Mouse (Mus musculus): ENCODE measurements around the gene Tagln3. TPM values are rescaled to one million over a fixed set of nuclear protein-coding genes. Genes with fewer than 3 reads are reported as not detected.

Gene Tagln3
- total RNA-seq, 2 experiments from 2014 or later = 244 to 276 TPM

DNA sequence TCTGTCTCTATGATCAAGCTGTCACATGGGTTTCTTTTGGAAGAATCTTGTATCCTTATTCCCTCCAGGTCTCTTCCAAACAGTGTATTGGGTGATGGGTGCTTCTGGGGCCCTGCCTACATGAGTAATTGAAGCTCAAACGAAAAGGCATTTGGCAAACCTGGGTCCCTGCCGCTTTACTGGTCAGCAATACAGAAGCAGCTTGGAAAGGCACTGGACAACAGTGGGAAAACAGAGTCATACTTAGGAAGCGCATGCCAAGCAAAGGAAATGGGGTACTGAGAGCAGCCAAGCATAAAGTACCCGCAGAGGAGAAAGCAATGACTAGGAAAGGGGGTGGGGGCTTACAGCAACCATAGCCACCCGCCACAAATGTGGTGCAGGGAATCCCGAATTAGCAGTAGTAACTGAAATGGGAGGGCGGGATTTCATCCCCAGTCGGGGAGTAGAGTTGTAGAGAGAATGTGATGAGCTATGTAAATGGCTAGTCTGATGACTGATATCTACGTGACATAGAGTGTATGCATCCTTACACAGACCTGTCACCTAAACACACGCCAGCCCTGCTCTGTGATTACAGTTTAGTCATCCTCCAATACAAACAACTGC, 4.3 kb downstream of the Tagln3 start:
- DNase-seq = no peak

DNA sequence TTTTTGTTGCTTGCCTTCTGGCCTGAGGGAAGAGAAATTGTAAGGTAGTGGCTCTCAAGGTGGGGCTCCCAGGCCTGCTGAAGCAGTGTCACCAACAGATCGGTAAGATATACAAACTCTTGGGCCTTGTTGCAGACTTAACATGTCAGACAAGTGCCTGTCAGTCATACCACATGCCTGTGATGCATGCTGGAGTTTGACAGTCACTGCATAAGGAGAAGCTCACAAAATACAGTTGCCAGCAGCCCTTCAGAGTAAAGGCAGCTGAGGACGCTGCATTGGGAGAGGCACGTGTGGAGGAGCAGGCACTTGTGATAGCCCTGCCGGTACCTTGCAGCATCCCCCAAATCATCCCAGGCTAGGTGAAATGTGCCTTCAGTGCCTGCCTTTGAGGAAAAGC, 6.1 kb downstream of the Tagln3 start:
- DNase-seq = no peak

DNA sequence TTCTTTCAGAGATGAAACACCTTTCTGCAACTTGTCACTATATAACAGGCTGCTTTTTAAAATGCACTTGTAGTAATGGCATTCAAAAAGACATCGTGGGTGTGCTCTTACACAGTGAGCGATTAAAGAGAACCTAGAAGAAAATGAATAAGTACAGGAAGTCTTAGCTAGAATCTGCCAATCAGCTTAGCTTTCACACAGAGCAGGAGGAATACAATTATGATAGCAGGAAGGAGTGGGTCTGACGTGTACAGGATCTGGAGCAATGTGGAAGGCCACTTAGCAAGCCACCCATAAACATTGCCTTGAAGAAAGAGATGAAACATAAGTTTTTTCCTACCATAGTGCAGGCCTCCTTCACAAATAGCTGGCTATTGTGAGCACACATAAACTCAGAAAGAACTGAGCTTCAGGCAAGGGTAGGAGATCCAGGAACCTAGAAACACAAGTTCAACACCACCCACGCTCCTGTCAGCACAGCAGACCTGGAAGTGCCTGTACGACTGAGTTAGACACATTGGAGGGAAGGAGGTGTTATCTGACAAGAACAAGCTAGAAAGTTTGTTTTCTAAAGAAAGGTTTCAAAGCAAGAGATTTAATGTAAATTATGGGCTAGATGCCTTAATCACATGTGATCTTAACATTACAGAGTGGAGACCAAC, 9.8 kb downstream of the Tagln3 start:
- DNase-seq = no peak

DNA sequence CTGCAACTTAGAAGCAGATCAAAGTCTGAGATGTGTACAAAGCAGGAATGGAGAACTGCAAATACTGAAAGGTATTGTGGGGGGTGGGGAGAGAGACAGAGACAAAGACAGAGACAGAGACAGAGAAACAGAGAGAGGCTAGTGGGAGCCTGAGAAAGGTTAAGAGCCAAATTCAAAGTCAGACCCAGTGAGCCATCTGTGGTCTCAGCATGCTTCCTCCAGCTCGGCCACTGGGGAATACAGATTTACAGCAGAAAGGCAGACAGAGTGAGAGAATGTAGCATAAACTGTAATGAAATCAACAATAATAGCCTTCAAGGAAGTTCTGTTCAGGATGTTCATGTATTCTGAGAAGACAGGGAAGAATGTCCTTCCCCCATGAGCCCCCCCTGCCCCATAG, 10.5 kb downstream of the Tagln3 start:
- DNase-seq = no peak

DNA sequence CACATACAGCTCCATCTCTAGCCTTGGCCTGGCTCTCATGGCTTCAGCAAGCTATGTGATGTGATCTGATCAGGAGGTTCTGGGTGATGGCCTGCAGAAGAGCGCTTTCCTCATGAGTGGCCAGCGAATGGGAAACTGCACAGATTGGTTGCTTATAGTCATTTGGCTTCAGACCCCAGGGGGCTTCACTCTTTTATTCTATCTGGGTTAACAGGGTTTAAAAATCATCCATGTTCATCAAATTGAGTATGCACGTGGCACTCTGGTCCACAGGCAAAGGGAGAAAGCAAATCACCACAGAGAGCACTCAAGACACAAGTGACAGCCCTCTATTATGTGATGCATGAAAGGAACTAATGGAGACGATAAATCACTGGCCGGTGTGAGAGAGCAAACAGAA, 11.1 kb downstream of the Tagln3 start:
- no peak for DNase-seq

DNA sequence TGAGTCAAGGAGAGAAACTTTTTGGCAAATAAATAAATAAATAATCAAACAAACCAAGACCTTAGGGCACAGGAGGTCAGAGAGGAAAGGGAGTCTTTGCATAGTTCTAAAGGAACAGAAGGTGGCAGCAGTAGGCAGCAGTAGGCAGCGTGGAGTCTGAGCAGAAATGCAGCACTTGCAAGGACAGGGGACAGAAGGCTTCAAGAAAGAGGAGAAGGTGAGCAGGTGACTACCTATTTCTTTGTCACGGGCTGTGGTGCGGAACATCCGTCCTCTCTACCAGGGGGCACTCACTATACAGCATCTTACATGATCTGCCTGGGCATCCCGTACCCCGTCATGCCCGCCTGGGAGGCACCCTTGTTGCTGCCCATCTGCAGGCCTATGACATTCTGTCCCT, 13.1 kb downstream of the Tagln3 start:
- no peak for DNase-seq

DNA sequence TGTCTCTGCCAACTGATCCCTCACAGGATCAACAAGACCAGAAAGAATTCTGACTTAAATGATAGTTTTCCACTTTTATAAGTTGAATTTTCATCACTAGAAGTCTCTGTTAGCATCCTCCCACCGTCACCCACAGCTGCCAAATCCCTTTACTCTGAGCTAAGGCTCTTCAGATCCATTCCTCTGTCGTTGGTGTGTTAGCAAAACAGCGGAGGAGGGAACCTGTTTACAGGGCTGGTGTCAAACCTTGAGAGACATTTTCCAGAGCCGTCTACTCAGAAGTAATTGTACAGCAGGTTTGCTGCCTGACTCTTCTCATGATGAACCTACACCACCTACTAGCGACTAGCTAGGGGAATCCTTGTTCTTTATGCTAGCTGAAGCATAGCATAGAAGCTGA, 25.1 kb downstream of the Tagln3 start:
- no peak for DNase-seq

DNA sequence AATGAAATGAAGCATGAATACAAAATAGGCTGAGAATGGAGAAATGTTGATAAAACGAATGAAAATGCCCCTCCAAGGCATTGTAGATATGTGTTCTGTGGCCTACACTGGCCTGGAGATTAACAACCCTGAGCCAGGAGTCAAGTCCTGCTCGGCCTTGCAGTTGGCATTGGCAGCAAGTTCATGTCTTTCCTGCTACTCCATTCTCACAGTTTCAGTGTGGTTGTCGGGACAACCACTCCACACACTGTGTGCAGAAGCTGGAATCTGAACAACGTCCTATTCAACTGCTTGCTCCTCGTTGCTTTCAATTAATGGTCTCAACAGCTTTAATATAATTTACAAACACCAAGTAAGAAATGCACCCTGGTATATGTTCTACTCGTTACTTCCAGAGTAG, 26.4 kb downstream of the Tagln3 start:
- DNase-seq = no peak

DNA sequence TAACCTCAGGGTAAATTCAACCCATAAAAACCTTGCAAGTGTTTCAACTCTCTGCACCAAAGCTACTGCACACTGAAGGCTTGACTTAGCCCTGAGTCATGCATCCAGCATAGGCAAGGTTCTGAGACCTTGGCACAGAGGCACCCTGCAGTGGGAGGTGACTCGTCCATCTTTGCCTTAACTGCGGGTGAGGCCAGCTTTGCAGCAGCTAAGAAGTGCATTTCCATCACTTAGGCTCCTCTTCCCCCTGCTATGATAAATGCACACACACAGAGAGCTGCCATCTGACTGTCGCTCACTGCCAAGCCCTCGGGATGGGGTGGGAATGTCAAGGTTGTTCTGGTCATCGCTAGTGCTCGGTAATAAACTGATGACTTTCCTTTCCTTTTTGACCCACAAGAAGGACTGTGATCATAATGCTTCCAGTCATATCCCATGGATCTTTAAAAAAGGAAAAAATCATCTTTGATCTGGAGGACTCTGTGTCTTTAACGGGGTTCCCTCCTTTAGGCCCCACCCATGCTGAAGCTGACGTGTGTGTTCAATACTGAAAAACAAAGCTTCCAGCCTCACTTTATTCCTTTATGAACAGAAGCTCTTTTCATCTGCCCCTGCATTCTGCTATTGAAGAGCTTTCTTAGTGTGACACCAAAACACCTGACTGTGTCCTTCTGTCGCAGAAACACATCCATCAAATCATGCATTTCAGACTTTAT, 28.8 kb downstream of the Tagln3 start:
- DNase-seq = no peak

DNA sequence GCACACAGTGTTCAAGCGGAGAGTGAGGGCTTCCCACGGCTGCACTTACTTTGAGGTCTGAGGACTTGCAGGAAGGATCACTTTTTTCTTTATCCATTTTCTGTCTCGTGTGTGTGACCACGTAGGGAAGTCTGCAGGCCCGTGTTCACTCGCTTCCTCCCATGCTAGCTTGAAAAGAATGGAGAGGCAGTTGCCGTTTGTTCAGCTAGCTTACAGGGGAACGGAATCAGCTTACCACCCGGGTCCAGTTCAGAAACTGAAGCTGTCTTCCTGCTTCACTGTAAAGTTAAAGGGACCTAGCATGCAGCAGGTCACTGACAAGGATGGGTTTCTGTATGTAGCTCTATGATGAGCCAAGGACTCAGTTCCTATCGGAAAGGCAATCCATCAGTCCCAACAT, 30.9 kb downstream of the Tagln3 start, which contains the start of gene Tmprss7:
Tmprss7 (minus strand) TSS at position 101 of the 400 bp plus-strand sequence.
- DNase-seq = no peak

DNA sequence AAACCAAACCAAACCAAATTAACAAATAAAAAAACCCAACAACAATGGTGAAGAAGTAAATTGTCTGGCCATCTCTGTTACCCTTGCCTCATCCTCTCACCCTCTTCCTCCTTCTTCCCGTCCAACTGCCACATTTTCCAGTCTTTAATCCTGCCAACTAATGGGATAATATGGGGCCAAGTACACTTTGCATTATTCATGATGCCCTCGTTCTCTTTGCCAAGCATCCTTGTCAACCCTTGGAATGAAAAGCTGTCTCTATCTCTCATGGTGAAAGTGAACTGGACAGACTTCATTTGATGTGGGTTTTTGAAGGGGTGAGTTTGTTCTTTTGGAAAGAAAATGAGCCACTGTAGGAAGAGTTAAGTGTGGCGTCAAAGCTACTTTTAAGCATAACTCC, 31.6 kb downstream of the Tagln3 start:
- no peak for DNase-seq

DNA sequence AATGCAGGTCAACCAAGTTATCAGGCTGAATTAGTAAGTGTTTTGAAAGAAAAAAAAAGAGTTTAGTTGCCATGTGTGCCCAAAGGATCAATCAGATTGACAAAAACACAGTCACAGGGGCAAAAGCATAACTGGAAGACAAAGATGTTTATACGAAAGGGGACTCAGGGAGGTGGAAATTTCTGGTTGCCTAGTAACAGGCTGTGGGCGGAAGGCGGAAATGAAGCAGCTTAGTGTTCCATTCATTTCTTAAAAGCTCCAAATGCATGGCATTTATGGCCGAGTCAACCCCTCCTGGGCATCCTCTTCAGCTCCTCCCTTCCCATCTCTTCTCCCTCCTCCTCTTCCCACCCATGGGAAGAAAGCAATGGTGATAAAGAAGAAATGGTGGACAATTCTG, 34.2 kb downstream of the Tagln3 start:
- no peak for DNase-seq

DNA sequence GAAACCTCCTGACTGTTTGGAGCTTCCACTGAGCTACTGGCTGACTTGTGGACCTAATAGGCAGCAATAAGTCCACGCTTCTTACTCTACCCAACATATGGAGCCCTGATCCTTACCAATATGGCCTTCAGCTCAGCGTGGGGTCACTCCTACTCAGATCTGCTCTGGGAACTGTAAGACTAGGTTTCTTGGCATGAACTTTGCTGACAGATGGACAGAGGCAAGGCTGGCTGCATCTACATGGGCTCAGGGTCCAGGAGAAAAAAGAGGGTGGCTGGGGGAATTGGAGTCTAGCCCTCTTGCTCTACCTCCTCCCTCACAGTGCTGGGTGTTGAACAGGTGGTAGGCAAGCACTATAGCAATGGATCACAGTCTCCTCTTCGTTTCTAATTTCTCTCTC, 37.6 kb downstream of the Tagln3 start:
- DNase-seq = no peak

DNA sequence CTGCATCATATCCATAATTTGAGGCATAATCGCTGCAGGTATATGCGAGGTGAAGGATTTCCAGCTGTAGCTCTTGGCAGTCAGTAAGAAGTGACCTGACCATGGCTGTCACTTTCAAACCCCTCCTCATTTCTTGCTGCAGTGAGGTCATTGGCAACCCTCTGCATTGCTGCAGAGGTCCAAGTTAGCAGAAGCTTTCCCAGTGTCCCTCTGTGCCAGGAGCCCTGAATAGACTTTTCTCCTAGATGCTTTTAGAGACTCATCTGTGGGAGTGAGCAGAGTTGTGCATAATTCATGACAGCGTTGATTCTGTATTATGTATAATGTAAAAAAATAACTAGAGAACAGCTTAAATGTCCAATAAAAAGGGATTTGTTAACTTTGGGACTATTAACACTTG, 39.1 kb downstream of the Tagln3 start:
- DNase-seq = no peak

DNA sequence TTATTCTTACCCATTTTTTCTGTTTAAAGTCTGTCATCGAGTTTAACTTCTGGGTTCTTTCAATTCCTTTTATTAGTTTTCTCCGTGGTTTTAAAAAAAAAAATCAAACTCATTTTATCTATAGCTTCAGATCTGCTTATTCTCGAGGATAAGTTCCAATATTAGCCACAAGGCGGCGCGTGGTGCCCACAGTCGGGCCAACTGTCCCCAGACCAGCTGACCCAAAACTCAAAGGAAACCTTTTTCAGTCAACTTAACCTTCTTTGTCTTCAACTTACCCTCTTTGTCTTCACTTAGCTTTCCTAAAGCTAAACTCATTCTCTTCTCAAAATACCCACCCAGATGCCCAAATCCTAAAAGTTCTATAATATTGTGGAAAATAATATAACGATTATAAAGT, 39.6 kb downstream of the Tagln3 start:
- DNase-seq = peak; percentile 31 to 38

DNA sequence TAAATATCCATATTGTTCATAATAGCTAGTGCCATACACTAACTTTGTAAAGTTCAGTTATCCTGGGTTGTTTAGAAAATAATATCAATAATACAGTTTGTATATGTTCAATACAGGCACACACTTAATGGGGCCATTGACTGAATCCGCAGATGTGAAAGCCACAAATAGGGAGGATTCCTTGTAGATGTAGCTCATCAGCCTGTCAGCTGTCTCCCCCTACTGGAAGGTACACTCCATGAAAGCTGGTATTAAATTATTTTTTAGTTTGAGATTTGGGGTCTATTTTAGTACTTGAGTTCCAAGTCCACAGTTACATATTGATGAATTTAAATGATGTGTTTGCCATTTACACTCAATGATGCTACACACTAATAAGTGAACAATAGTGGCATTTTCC, 47.9 kb downstream of the Tagln3 start:
- no peak for DNase-seq

DNA sequence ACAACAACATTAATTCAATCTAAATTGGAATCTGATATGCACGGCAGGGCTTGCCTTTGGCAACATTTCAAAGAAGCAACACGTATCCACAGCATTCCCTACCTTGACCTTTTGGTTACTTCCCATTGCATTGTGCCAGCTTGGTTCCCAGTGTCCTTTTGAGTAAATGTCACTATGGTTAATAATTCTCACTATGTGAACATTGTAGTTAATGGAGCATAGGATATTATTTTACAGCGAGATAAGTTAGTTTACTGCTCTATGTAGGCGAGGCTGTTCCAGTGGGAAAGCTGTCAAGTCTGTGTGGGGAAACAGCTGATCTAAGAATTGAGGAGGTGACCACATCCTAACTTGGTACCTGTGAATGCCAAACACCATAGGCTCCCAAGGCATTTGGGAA, 54.4 kb downstream of the Tagln3 start:
- no peak for DNase-seq

DNA sequence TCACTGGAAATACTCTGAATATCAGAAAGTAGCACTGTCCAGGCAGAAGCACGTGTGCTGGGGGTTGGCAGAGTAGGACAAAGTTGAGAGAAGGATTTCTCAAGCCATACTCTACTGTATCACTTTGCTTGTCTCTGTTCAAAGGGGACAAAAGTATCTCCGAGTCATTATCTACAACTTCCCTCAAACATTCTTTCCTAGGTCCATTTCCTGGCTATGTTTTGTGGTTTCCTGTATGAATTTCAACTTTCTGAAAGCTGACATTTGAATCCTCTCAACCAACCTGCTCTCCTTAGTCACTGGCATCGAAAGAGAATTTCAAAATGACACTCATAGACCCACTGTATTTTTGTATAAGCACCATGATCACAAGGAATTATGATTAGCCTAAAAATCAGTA, 56.2 kb downstream of the Tagln3 start:
- no peak for DNase-seq

DNA sequence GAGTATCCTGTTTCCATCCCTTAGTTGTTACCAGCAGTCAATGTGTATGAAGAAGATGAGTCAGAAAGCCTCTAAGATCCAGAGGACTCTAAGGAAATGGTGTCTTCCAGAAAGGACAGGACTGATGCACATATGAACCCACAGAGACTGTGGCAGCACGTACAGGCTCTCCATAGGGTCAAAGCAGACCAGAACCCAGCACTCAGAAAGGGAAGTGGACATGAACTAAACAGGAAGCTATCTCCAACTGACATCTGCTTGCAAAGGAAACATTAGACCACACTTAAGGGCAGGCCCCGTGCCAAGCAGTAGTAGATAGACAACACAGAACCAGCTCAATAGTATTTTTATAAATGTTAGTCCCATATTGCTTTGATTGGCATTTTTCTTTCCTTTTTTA, 58.3 kb downstream of the Tagln3 start:
- DNase-seq = no peak

DNA sequence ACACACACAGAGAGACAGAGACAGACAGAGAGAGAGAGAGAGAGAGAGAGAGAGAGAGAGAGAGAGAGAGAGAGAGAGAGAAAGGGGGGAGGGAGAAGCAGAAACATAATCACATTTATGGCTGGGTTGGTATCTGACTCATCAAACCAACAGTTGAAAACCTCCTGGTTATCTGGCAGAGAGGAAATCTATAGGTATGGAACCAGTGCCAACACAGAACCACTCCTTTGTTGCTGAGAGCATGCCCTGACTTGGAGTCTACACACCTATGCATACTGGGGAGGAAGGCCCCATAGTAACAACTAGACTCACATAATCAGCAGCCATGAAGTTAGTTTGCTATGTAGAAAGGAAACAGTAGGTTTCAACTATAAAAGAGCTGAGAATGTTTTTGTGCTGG, 62.0 kb downstream of the Tagln3 start:
- DNase-seq = no peak
